Mouse (Mus musculus): Measurements from ENCODE around the gene Stard10.

GRCm38 (mm10) chr7:101315699-101316098 lies 1.2 kb upstream of the Stard10 start:
- TF ChIP-seq ZNF384 (IDR thresholded peaks at IDR 0.05; ENCODE audit: low read depth, low read length) (no peak), HCFC1 (IDR thresholded peaks at IDR 0.05; ENCODE audit: borderline replicate concordance, insufficient read depth, low read length) (no peak), CHD2 (IDR thresholded peaks at IDR 0.05; ENCODE audit: low read depth, low read length) (no peak), MAFK (IDR thresholded peaks at IDR 0.05; ENCODE audit: insufficient read depth, low read depth, low read length) (no peak), ZC3H11A (IDR thresholded peaks at IDR 0.05; ENCODE audit: borderline replicate concordance, low read depth, low read length) (no peak)
